Mouse (Mus musculus): ENCODE measurements around the gene Fam84b. TPM values are rescaled to one million over a fixed set of nuclear protein-coding genes. Genes with fewer than 3 reads are reported as not detected.

Gene Fam84b
- polyA plus RNA-seq, 1 experiment from 2014 or later = 12.1 TPM

DNA sequence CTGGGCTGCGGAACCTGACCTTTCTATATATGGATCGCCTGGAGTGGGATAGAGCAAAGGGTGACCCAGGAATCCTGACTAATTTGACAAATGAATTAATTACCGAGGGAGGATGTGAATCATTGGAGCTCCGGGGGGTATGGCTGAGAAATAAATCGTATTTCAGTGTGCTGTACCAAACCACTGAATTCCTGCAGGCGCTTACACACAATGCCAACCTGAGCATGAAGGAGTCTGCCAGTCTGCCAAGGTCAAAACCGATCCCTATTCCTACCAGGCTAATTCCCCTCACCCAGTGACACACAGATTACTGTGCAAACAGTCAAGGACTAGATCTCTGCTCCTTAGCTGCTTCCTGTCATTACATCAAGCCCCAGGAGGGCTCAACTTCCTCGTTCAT, 15.4 kb downstream of the Fam84b start:
- Histone ChIP-seq H3K4me3 (ENCODE audit: low read depth, low read length) (no peak overlapping the region), H3K9ac (replicated peaks; ENCODE audit: low read length) (no peak overlapping the region), H3K36me3 (replicated peaks; ENCODE audit: control insufficient read depth, insufficient read depth, low read depth, low read length) (no peaks in the 10 kb centered on the region), H3K4me2 (ENCODE audit: low read depth, low read length) (no peak overlapping the region), H3K27me3 (ENCODE audit: control insufficient read depth, insufficient read depth, low read length) (no peaks in the 10 kb centered on the region), H3K27ac (replicated peaks; ENCODE audit: low read depth, low read length) (no peak overlapping the region), H3K9me3 (replicated peaks; ENCODE audit: control insufficient read depth, low read length) (no peaks in the 10 kb centered on the region), H3K4me1 (ENCODE audit: control insufficient read depth, insufficient read depth, low read length) (0 out of 2 replicates have a peak, but pooled peaks cover 3% of the 10 kb centered on the region)
- 61% methylated on average over 8 of the region's 8 CpGs for WGBS
- ATAC-seq (replicated peaks; ENCODE audit: insufficient number of reproducible peaks, low FRiP score, low TSS enrichment, low read depth) (no peak), DNase-seq (ENCODE audit: low spot score) (no peak)

- Histone ChIP-seq H3K4me3 (ENCODE audit: low read depth, low read length) (no peak overlapping the region), H3K27ac (replicated peaks; ENCODE audit: low read depth, low read length) (no peak overlapping the region), H3K4me2 (ENCODE audit: low read depth, low read length) (no peak overlapping the region), H3K36me3 (replicated peaks; ENCODE audit: control insufficient read depth, insufficient read depth, low read depth, low read length) (no peaks in the 10 kb centered on the region), H3K27me3 (ENCODE audit: control insufficient read depth, insufficient read depth, low read length) (no peaks in the 10 kb centered on the region), H3K9me3 (replicated peaks; ENCODE audit: control insufficient read depth, low read length) (no peaks in the 10 kb centered on the region), H3K9ac (replicated peaks; ENCODE audit: low read length) (no peak overlapping the region), H3K4me1 (ENCODE audit: control insufficient read depth, insufficient read depth, low read length) (0 out of 2 replicates have a peak, but pooled peaks cover 3% of the 10 kb centered on the region)
- DNase-seq (ENCODE audit: low spot score) (no peak), ATAC-seq (replicated peaks; ENCODE audit: insufficient number of reproducible peaks, low FRiP score, low TSS enrichment, low read depth) (no peak)
- 89% methylated on average over 9 of the region's 9 CpGs for WGBS
These were observed 15.9 kb downstream of the Fam84b start for GRCm38 (mm10) chr15:60837719-60838118.

GRCm38 (mm10) chr15:60836321-60836720, 17.3 kb downstream of the Fam84b start:
- Histone ChIP-seq H3K4me1 (ENCODE audit: control insufficient read depth, insufficient read depth, low read length) (0 out of 2 replicates have a peak, but pooled peaks cover 3% of the 10 kb centered on the region), H3K27me3 (ENCODE audit: control insufficient read depth, insufficient read depth, low read length) (no peaks in the 10 kb centered on the region), H3K9me3 (replicated peaks; ENCODE audit: control insufficient read depth, low read length) (no peaks in the 10 kb centered on the region), H3K9ac (replicated peaks; ENCODE audit: low read length) (no peak overlapping the region), H3K4me2 (ENCODE audit: low read depth, low read length) (no peak overlapping the region), H3K36me3 (replicated peaks; ENCODE audit: control insufficient read depth, insufficient read depth, low read depth, low read length) (no peaks in the 10 kb centered on the region), H3K27ac (replicated peaks; ENCODE audit: low read depth, low read length) (no peak overlapping the region), H3K4me3 (ENCODE audit: low read depth, low read length) (no peak overlapping the region)
- no peak for DNase-seq (ENCODE audit: low spot score)
- no peak for ATAC-seq (replicated peaks; ENCODE audit: insufficient number of reproducible peaks, low FRiP score, low TSS enrichment, low read depth)
- WGBS = 71% methylated on average over 4 of the region's 4 CpGs

DNA sequence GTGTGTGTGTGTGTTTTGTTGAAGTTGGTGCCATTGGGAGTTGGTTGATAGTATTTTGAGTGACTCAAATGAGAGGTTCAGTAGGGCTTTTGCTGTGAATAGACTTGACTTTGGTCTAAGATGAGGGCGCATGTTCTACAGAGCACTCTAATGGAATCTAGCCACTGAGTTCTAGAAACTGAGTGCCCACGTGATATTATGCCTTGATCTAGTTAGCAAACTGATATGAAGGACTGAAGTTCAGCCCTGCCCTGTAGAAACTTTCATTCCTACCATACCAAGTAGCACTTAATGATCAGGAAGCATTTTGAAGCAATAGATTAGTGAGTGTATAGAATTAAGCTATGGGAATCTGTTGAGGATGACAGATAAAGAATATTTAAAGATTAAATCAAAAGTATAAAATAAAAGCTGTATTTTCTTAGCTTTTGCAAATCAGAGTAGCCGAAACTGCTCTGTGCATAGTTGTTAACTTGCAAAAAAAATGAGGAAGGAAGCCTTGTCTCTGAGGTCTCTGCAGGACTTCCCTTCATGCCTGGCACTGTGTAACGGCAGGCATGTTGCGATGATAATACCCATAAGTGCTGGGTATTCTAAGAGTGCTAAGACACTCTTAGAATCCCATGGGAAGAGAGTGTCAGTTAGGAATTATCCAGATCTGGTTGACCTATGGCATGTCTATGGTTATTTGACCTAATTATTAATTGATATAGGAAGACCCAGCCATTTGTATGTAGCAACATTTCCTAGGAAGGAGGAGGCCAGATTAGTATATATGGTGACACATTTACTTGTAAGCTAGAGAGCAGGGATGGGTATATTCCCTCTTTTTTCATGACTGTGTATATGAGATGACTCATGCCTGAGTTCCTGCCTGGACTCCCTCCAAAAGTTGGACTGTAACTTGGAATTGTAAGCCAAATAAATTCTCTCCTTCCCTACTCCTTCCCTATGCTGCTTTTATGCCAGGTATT, 18.7 kb downstream of the Fam84b start:
- H3K4me3 ChIP-seq (ENCODE audit: low read depth, low read length) = no peak overlapping the region
- no peak overlapping the region for H3K27ac ChIP-seq (replicated peaks; ENCODE audit: low read depth, low read length)
- no peaks in the 10 kb centered on the region for H3K36me3 ChIP-seq (replicated peaks; ENCODE audit: control insufficient read depth, insufficient read depth, low read depth, low read length)
- no peak overlapping the region for H3K4me2 ChIP-seq (ENCODE audit: low read depth, low read length)
- H3K9me3 ChIP-seq (replicated peaks; ENCODE audit: control insufficient read depth, low read length) = no peaks in the 10 kb centered on the region
- ATAC-seq (replicated peaks; ENCODE audit: insufficient number of reproducible peaks, low FRiP score, low TSS enrichment, low read depth) = no peak
- 0 out of 2 replicates have a peak, but pooled peaks cover 3% of the 10 kb centered on the region for H3K4me1 ChIP-seq (ENCODE audit: control insufficient read depth, insufficient read depth, low read length)
- DNase-seq (ENCODE audit: low spot score) = no peak
- H3K9ac ChIP-seq (replicated peaks; ENCODE audit: low read length) = no peak overlapping the region
- no peaks in the 10 kb centered on the region for H3K27me3 ChIP-seq (ENCODE audit: control insufficient read depth, insufficient read depth, low read length)
- 90% methylated on average over 5 of the region's 5 CpGs for WGBS

DNA sequence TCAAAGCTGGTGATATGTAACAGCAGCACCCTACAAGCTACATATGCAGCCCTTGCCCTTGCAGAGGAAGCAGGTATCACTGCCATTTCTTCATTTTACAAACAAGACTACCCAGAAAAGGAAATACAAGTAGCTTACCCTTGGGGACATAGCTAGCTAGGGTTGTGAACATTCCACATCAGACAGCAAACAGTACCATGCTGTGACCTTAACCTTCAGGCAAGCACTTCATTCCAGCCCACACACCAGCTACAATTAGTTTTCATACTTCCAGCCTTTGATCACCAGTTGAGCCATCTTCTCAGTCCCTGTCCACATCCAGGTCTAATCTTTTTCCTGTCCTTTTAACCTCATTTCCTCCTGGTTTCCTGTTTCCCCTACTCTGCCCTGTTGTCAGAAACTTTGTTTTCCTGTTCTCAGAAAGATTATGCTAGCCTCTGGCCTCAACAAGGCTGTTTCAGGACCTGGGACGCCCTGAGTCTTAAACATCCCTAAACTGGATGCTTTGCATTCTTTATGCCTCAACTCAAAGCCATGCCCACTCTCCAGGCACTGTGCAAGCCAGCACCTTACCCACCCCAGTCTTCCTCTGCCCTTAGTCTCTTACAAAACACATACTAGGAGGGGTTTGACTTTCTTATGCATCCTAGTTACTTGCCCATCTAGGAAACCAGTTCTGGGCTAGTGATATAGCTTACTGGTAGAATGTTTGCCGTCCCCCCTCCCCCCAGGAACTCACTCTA, 19.9 kb downstream of the Fam84b start:
- ATAC-seq (replicated peaks; ENCODE audit: insufficient number of reproducible peaks, low FRiP score, low TSS enrichment, low read depth) (no peak), DNase-seq (ENCODE audit: low spot score) (no peak)
- Histone ChIP-seq H3K4me2 (ENCODE audit: low read depth, low read length) (no peak overlapping the region), H3K27me3 (ENCODE audit: control insufficient read depth, insufficient read depth, low read length) (no peaks in the 10 kb centered on the region), H3K4me3 (ENCODE audit: low read depth, low read length) (no peak overlapping the region), H3K9me3 (replicated peaks; ENCODE audit: control insufficient read depth, low read length) (no peaks in the 10 kb centered on the region), H3K36me3 (replicated peaks; ENCODE audit: control insufficient read depth, insufficient read depth, low read depth, low read length) (no peaks in the 10 kb centered on the region), H3K9ac (replicated peaks; ENCODE audit: low read length) (no peak overlapping the region), H3K4me1 (ENCODE audit: control insufficient read depth, insufficient read depth, low read length) (0 out of 2 replicates have a peak, but pooled peaks cover 3% of the 10 kb centered on the region), H3K27ac (replicated peaks; ENCODE audit: low read depth, low read length) (no peak overlapping the region)
- 30% methylated on average over 2 of the region's 2 CpGs for WGBS

GRCm38 (mm10) chr15:60832586-60832985, 21.0 kb downstream of the Fam84b start:
- H3K9ac ChIP-seq (replicated peaks; ENCODE audit: low read length) = no peak overlapping the region
- H3K4me1 ChIP-seq (ENCODE audit: control insufficient read depth, insufficient read depth, low read length) = 0 out of 2 replicates have a peak, but pooled peaks cover 3% of the 10 kb centered on the region
- H3K9me3 ChIP-seq (replicated peaks; ENCODE audit: control insufficient read depth, low read length) = no peaks in the 10 kb centered on the region
- H3K4me2 ChIP-seq (ENCODE audit: low read depth, low read length) = no peak overlapping the region
- DNase-seq (ENCODE audit: low spot score) (no peak), ATAC-seq (replicated peaks; ENCODE audit: insufficient number of reproducible peaks, low FRiP score, low TSS enrichment, low read depth) (no peak)
- no peak overlapping the region for H3K27ac ChIP-seq (replicated peaks; ENCODE audit: low read depth, low read length)
- H3K27me3 ChIP-seq (ENCODE audit: control insufficient read depth, insufficient read depth, low read length) = no peaks in the 10 kb centered on the region
- no peak overlapping the region for H3K4me3 ChIP-seq (ENCODE audit: low read depth, low read length)
- no peaks in the 10 kb centered on the region for H3K36me3 ChIP-seq (replicated peaks; ENCODE audit: control insufficient read depth, insufficient read depth, low read depth, low read length)

DNA sequence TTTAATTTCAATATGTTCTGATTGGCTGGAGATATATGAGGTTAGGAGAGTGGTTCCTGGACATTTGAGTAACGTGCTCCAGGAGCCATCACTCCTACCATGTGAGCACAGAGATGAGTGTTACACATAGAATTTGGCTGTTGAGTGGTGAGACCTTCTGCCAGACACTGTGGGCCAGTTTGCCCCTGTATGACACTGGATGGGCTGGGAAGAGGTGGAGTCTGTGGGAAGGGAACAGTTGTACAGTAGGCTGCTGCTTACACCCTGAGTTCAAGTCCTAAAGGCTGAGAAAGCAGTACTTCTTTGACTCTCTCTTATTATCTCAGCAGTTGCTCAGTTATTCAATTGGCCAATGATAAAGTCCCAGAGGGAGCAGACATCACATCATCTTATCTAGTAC, 27.4 kb downstream of the Fam84b start:
- Histone ChIP-seq H3K9me3 (replicated peaks; ENCODE audit: control insufficient read depth, low read length) (no peaks in the 10 kb centered on the region), H3K27ac (replicated peaks; ENCODE audit: low read depth, low read length) (no peak overlapping the region), H3K4me1 (ENCODE audit: control insufficient read depth, insufficient read depth, low read length) (no peaks in the 10 kb centered on the region), H3K9ac (replicated peaks; ENCODE audit: low read length) (no peak overlapping the region), H3K4me3 (ENCODE audit: low read depth, low read length) (no peak overlapping the region), H3K27me3 (ENCODE audit: control insufficient read depth, insufficient read depth, low read length) (no peaks in the 10 kb centered on the region), H3K4me2 (ENCODE audit: low read depth, low read length) (no peak overlapping the region), H3K36me3 (replicated peaks; ENCODE audit: control insufficient read depth, insufficient read depth, low read depth, low read length) (no peaks in the 10 kb centered on the region)
- DNase-seq (ENCODE audit: low spot score) (no peak), ATAC-seq (replicated peaks; ENCODE audit: insufficient number of reproducible peaks, low FRiP score, low TSS enrichment, low read depth) (no peak)
- WGBS = 61% methylated on average over 1 of the region's 1 CpGs

Data from embryonic facial prominence, embryonic 11.5 days (tissue).